Mouse (Mus musculus) brain, embryonic 14.5 days (tissue): ENCODE measurements around the gene Svs2.

Experiments used
- CTCF ChIP-seq: fragments of 200-500 bp; IDR thresholded peaks from 2 replicates; pipeline ENCODE4 v1.5.1; 2012; ENCODE audit warnings: inconsistent platforms, mild to moderate bottlenecking, moderate library complexity, borderline replicate concordance; ENCODE audit not compliant: insufficient read depth, insufficient read length; ENCODE audit errors: extremely low read depth
- POLR2A ChIP-seq: fragments of 200-500 bp; IDR thresholded peaks from 2 replicates; pipeline ENCODE4 v1.6.1; 2012; ENCODE audit warnings: mild to moderate bottlenecking, inconsistent platforms, borderline replicate concordance; ENCODE audit not compliant: poor library complexity, insufficient read depth, insufficient read length, severe bottlenecking; ENCODE audit errors: extremely low read depth

- TF ChIP-seq CTCF (no peak), POLR2A (no peak)
Measured at GRCm38 (mm10) chr2:164206676-164207075, 31.6 kb downstream of the Svs2 start.
